Mouse (Mus musculus): ENCODE measurements around the gene Rpl29. TPM values are rescaled to one million over a fixed set of nuclear protein-coding genes. Genes with fewer than 3 reads are reported as not detected.

Rpl29 gene
- polyA plus RNA-seq, 1 experiment from 2014 or later = 845 TPM

DNA sequence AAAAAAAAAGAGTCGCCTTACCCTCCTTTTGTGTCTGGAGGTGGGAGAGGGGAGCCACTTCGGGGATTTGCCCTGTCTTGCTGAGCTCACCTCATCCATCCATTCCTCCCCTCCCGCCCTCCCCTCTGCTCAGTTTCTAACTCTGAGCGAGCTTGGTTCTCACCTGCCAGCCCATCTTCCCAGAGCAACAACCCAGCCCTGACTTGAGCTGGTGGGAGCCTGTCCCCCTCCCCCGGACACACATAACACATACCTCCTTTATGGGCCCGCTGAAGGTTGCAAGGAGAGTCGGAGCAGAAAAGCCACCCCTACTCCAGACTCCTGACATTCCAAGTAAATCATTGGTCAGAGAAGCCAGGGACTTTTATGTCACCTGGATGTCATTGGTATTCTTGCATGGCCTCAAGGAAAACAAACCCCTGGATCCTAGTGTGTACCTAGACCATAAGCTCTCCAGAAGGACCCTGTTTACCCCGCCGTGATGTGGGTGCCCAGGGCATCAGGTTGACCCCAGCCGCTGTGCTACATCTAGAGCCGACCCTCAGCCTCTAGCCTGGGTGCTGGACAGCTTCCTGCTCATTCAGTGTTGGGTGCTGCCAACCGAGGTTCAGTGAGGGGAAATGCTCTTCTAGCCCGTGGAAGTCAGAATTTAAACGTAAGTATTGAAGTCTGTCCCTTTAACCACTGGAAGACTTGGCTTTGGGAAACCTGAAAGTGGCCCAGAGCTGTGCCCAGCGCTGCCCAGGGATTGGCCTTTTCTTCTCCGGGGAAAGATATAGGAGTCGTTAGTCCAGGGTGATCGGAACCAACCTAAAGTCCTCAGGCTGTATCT lies 8.0 kb upstream of the Rpl29 start:
- no peaks in the 10 kb centered on the region for H3K9me3 ChIP-seq (replicated peaks)
- H3K4me1 ChIP-seq = peaks cover 36% of the 10 kb centered on the region
- peak overlapping the region; percentile 39 for H3K4me2 ChIP-seq
- peak overlapping the region; percentile 54; the same call in 1 of the 2 replicates for H3K9ac ChIP-seq
- 5% methylated on average over 18 of the region's 18 CpGs for WGBS
- H3K36me3 ChIP-seq (ENCODE audit: poor library complexity, severe bottlenecking) = no peaks in the 10 kb centered on the region
- peak; percentile 1; the same call in 1 of the 2 replicates for ATAC-seq
- H3K4me3 ChIP-seq = no peak overlapping the region
- H3K27ac ChIP-seq = peak overlapping the region; percentile 1
- H3K27me3 ChIP-seq = 0 out of 2 replicates have a peak, but pooled peaks cover 4% of the 10 kb centered on the region

DNA sequence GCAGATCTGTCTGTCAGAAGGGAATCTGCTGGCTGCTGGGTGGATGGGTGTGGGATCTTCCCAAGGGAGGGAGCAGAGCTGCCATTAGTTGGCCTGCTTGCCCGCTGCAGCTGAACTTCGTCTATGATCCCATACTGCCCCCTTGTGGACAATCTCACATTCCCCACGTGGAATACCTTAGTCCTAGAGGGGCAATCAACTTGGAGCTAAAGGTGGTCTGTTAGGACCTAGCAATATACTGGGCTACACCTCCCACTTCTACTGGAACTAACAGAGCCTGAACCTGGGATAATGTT lies 7.4 kb upstream of the Rpl29 start:
- Histone ChIP-seq H3K27ac (peak overlapping the region; percentile 1; the same call in 1 of the 2 replicates), H3K9me3 (replicated peaks) (no peaks in the 10 kb centered on the region), H3K4me1 (peaks cover 36% of the 10 kb centered on the region), H3K36me3 (ENCODE audit: poor library complexity, severe bottlenecking) (no peaks in the 10 kb centered on the region), H3K27me3 (0 out of 2 replicates have a peak, but pooled peaks cover 4% of the 10 kb centered on the region), H3K9ac (0 out of 2 replicates have a peak overlapping the region, but pooled peaks have one; percentile 48), H3K4me2 (peak overlapping the region; percentile 39), H3K4me3 (no peak overlapping the region)
- peak; percentile 85 for ATAC-seq
- 0% methylated on average over 3 of the region's 3 CpGs for WGBS

DNA sequence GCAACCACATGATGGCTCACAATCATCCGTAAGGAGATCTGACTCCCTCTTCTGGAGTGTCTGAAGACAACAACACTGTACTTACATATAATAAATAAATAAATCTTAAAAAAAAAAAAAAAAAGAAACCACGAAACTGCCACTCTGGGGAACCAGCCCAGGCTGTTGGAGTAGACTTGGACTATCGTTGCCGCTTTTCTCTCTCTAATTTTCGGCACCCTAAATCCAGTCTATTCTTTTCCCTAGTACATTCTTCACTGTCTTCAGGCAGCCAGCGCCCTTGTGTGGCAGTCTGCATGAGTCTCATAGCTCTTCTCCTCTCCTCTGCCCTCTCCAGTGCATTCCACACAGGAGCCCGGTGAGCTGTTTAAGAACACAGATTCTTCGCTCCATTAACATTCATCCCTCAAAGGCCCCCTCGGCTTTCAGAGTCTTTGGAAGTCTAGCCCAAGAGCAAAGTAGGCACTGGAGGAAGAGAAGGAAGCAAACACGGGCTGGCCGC lies 484 bp upstream of the Rpl29 start:
- WGBS = 18% methylated on average over 11 of the region's 11 CpGs
- Histone ChIP-seq H3K9ac (peak overlapping the region; percentile 75), H3K9me3 (replicated peaks) (no peaks in the 10 kb centered on the region), H3K4me2 (peak overlapping the region; percentile 92), H3K4me1 (peaks cover 15% of the 10 kb centered on the region), H3K36me3 (ENCODE audit: poor library complexity, severe bottlenecking) (peaks cover 33% of the 10 kb centered on the region), H3K27ac (peak overlapping the region; percentile 96), H3K4me3 (peak overlapping the region; percentile 83), H3K27me3 (no peaks in the 10 kb centered on the region)
- peak; percentile 67 for ATAC-seq

DNA sequence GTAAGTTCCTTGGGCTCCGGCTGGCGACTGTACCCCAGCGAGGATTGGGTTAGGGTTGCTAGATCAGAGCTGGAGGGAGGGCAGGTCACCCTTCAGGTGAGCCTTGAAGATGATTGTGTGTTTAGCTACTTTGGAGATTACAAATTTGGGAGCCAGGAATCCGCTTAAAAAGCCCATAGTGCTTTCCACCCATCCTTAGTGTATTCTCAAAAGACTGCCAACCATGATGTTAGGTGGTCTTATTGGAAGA lies 686 bp downstream of the Rpl29 start:
- Histone ChIP-seq H3K9ac (peak overlapping the region; percentile 94), H3K27ac (peak overlapping the region; percentile 96), H3K27me3 (no peaks in the 10 kb centered on the region), H3K4me1 (peaks cover 15% of the 10 kb centered on the region), H3K9me3 (replicated peaks) (no peaks in the 10 kb centered on the region), H3K4me3 (peak overlapping the region; percentile 83), H3K4me2 (peak overlapping the region; percentile 92), H3K36me3 (ENCODE audit: poor library complexity, severe bottlenecking) (peaks cover 45% of the 10 kb centered on the region)
- ATAC-seq = no peak
- 2% methylated on average over 4 of the region's 4 CpGs for WGBS

DNA sequence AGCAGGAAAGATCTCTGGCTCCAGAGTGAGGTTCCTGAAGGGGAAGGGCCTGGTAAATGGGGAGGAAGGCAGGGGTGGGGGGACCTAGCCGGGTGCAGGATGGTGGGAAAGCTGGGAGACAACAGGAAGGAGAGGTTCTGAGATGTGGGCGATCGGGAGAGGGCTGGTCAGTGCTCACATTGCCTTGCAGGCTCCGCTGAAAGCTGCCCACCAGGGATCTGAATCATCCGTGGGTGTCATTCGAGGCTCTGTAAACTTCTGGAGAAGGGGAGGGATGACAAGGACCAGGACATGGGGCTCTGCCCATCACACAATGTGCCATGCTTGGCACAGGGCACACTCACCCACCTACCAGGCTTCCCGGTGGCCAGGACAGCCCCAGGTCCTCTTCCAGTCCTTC lies 4.1 kb downstream of the Rpl29 start:
- Histone ChIP-seq H3K27ac (no peak overlapping the region; the same call in 1 of the 2 replicates), H3K36me3 (ENCODE audit: poor library complexity, severe bottlenecking) (peaks cover 51% of the 10 kb centered on the region), H3K4me1 (peaks cover 31% of the 10 kb centered on the region), H3K4me2 (no peak overlapping the region), H3K27me3 (no peaks in the 10 kb centered on the region), H3K9ac (no peak overlapping the region; the same call in 1 of the 2 replicates), H3K9me3 (replicated peaks) (no peaks in the 10 kb centered on the region), H3K4me3 (no peak overlapping the region)
- 72% methylated on average over 7 of the region's 7 CpGs for WGBS
- ATAC-seq = no peak

DNA sequence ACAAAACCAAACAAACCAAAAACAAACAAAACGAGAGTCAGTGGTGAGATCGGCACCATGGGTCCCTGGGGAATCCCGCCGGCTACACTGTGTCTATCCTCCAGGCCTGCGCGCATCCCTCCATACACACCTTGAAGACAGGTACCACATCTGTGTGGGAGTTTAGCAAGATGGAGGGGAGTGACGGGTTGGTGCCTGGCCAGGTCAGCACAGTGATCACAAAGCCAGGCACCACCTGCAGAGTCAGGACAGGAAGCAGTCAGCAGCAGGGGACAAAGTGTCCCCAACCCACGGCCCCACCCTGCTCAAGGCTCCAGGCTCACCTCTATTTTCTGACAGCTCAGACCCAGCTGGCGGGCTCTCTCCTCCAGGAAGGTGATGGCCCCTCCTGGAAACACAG lies 7.3 kb downstream of the Rpl29 start:
- WGBS = 89% methylated on average over 9 of the region's 9 CpGs
- Histone ChIP-seq H3K4me3 (no peak overlapping the region), H3K27me3 (no peaks in the 10 kb centered on the region), H3K4me1 (peaks cover 26% of the 10 kb centered on the region), H3K4me2 (no peak overlapping the region), H3K9ac (0 out of 2 replicates have a peak overlapping the region, but pooled peaks have one; percentile 30), H3K27ac (no peak overlapping the region), H3K36me3 (ENCODE audit: poor library complexity, severe bottlenecking) (peaks cover 40% of the 10 kb centered on the region), H3K9me3 (replicated peaks) (no peaks in the 10 kb centered on the region)
- no peak for ATAC-seq

DNA sequence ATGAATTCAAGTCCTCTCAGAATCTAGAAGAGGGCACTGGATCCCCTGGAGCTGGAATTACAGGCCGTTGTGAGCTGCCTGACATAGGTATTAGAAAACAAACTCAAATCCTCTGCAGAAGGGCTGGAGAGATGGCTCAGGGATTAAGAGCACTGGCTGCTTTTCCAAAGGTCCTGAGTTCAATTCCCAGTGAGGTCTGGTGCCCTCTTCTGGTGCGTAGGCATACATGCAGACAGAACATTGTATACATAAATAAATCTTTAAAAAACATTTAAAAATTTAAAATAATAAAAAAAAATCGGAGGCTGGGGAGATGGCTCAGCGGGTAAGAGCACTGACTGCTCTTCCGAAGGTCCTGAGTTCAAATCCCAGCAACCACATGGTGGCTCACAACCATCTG lies 13.4 kb downstream of the Rpl29 start:
- ATAC-seq = no peak
- H3K27ac ChIP-seq = no peak overlapping the region
- no peak overlapping the region for H3K9ac ChIP-seq
- peaks cover 33% of the 10 kb centered on the region for H3K4me1 ChIP-seq
- H3K36me3 ChIP-seq (ENCODE audit: poor library complexity, severe bottlenecking) = no peaks in the 10 kb centered on the region; the same call in 1 of the 2 replicates
- no peaks in the 10 kb centered on the region for H3K27me3 ChIP-seq
- H3K4me2 ChIP-seq = no peak overlapping the region
- WGBS = 76% methylated on average over 5 of the region's 5 CpGs
- no peak overlapping the region for H3K4me3 ChIP-seq
- no peaks in the 10 kb centered on the region for H3K9me3 ChIP-seq (replicated peaks)

DNA sequence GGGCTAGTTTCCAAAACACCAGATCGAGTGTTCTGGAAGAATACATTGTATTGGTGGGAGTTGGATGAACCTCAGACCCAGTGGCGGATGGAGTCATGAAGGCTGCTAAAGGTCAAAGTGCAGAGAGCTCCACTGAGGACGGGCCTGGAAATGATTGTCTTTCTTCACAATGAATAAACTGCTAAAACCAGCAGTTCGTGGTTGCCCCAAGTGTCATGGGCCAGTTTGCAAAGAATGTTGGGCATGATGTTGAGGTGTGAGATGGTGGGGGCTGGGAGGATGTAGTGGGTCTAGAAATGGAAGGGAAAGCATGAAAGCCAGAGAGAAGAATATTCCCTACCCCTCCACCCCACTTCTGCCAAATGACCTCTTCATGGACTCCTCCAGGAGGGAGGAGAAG lies 15.6 kb downstream of the Rpl29 start:
- Histone ChIP-seq H3K4me3 (no peak overlapping the region), H3K27ac (no peak overlapping the region), H3K9me3 (replicated peaks) (no peaks in the 10 kb centered on the region), H3K4me1 (peaks cover 36% of the 10 kb centered on the region), H3K4me2 (no peak overlapping the region), H3K9ac (no peak overlapping the region), H3K27me3 (no peaks in the 10 kb centered on the region), H3K36me3 (ENCODE audit: poor library complexity, severe bottlenecking) (no peaks in the 10 kb centered on the region; the same call in 1 of the 2 replicates)
- WGBS = 84% methylated on average over 4 of the region's 4 CpGs
- no peak for ATAC-seq

DNA sequence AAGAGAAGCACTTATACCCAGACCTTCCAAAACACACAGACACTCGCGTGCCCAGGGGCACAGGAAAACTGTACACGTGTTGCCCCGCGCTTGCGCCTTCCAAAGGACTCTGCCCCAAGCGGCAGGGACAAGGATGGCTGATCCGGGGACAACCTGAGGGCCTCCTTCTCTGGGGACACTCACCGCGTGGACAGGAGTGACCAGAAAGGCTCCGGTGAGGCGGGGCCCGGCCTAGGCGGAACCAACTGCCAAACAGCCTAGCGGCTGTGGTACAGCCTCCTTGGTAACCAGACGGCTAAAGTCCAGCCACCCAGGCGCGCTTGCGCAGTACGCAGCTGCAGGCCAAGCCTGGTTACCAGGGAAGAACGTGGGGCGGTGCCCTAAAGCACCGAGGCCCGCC lies 18.1 kb downstream of the Rpl29 start, which contains the start of the genes Abhd14b and Abhd14a:
Abhd14b (plus strand) TSS at position 112 of the 400 bp plus-strand sequence.
Abhd14a (minus strand) TSS at position 331 of the 400 bp plus-strand sequence.
- Histone ChIP-seq H3K9me3 (replicated peaks) (no peaks in the 10 kb centered on the region), H3K4me1 (peaks cover 57% of the 10 kb centered on the region)
- 0% methylated on average over 24 of the region's 24 CpGs for WGBS

DNA sequence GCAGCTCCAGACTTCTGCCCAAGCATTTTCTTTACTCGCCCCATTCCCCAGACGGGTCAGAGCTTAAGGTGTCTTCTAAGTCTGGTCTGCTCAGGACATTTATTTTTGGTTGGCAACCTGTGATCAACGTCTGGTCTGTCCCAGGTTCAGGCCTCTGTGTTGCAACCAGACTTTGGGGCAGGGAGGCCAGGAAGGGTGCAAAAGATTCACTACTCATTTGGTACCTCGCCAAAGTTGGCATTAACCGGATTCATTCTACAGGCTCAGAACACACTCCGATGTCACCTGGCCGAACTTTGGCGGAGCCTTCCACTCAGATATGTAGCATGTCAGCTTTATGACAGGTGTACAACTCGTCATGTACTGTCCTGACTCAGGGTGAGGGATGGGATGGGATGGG lies 18.7 kb downstream of the Rpl29 start:
- Histone ChIP-seq H3K27ac (peak overlapping the region; percentile 14; the same call in 1 of the 2 replicates), H3K36me3 (ENCODE audit: poor library complexity, severe bottlenecking) (no peaks in the 10 kb centered on the region), H3K4me2 (peak overlapping the region; percentile 61), H3K9ac (no peak overlapping the region), H3K4me1 (peaks cover 63% of the 10 kb centered on the region), H3K27me3 (no peaks in the 10 kb centered on the region), H3K9me3 (replicated peaks) (no peaks in the 10 kb centered on the region), H3K4me3 (no peak overlapping the region; the same call in 1 of the 2 replicates)
- 40% methylated on average over 9 of the region's 9 CpGs for WGBS
- peak; percentile 36 for ATAC-seq

More for the DNA sequence above, 18.1 kb downstream of the Rpl29 start, which contains the start of the genes Abhd14b and Abhd14a:
- H3K4me3 ChIP-seq = peak within 1 kb of the TSS; percentile 44
- peak; percentile 88 for ATAC-seq
- peak within 1 kb of the TSS; percentile 66 for H3K9ac ChIP-seq
- H3K36me3 ChIP-seq (ENCODE audit: poor library complexity, severe bottlenecking) = no peaks in the 10 kb centered on the region
- peak within 1 kb of the TSS; percentile 14 for H3K27ac ChIP-seq
- no peaks in the 10 kb centered on the region for H3K27me3 ChIP-seq
- peak within 1 kb of the TSS; percentile 61 for H3K4me2 ChIP-seq

DNA sequence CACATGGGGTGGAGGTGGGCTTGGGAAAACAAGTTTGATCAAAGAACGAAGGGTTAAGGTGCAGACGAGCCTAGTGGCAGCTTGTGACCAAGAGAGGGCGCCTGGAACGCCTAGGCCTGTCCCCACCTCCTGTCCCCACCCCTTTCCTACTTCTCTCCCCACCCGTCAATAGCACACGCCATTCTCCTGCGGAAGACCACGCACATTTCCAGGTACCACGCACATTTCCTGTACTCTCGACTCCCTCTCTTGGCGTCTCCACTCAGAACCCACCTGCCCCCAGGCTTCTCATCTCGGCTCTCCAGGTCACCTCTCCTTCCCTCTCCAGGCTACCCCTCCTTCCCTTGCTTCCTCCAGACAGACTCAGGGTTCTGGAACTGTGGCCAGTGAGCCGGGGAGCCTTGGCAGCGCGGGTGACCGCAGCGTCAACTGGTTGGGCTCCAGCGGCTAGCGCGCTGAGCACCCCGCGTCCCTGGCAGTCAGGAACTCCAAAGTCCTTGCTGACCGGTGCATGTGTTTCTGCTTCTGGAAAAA lies 19.3 kb downstream of the Rpl29 start:
- Histone ChIP-seq H3K9ac (peak overlapping the region; percentile 59), H3K27ac (no peak overlapping the region), H3K27me3 (no peaks in the 10 kb centered on the region), H3K9me3 (replicated peaks) (no peaks in the 10 kb centered on the region), H3K36me3 (ENCODE audit: poor library complexity, severe bottlenecking) (no peaks in the 10 kb centered on the region), H3K4me1 (peaks cover 67% of the 10 kb centered on the region), H3K4me2 (peak overlapping the region; percentile 61), H3K4me3 (peak overlapping the region; percentile 35)
- ATAC-seq = peak; percentile 54
- 1% methylated on average over 23 of the region's 23 CpGs for WGBS

DNA sequence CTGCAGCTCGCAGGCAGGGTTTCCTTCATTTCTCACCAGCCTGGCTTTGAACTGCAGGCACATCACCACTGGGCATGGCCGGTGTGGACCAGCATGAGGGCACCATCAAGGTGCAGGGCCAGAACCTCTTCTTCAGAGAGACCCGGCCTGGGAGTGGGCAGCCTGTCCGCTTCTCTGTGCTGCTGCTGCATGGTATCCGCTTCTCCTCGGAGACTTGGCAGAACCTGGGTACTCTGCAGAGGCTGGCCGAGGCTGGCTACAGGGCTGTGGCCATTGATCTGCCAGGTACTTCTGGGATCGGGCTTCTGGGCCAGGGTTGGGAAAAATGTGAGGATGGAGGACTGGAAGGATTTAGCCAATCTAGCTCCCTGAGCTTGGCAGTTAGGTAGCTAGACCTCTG lies 20.7 kb downstream of the Rpl29 start:
- WGBS = 94% methylated on average over 8 of the region's 8 CpGs
- Histone ChIP-seq H3K4me3 (no peak overlapping the region), H3K36me3 (ENCODE audit: poor library complexity, severe bottlenecking) (no peaks in the 10 kb centered on the region), H3K9me3 (replicated peaks) (no peaks in the 10 kb centered on the region), H3K9ac (no peak overlapping the region), H3K27ac (no peak overlapping the region), H3K27me3 (no peaks in the 10 kb centered on the region), H3K4me2 (no peak overlapping the region), H3K4me1 (peaks cover 71% of the 10 kb centered on the region)
- ATAC-seq = no peak

Measured in forebrain, embryonic 13.5 days (tissue).